Mouse (Mus musculus): Measurements from ENCODE around the gene Ncoa6. TPM values are rescaled to one million over a fixed set of nuclear protein-coding genes. Genes with fewer than 3 reads are reported as not detected.

Ncoa6 gene
- total RNA-seq, 1 experiment, result 10.4 TPM

DNA sequence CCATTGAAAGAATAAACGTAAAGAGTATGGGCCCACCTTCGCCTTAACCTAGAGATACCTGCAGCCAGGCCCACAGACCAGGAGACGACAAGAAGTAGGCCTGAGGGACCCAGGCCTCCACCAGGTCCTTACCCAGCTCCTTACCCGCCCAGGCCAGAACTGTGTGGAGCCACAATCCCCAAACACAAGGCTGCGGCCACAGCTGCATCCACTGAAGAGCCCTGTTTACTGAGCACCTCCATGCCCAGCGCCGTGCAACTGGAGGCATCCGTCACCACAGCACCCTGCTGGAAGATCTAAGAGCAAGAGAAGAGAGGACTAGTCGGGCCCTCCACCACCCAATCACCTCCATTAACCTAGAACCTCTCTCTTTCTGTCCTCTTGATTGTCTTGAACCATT is 32.1 kb upstream of the Ncoa6 start:
- peaks cover 0 to 14% of the 10 kb centered on the region in 2 experiments; a peak in 1 of 4 replicates for H3K4me1 ChIP-seq (ENCODE audit: control insufficient read depth in 2 of 2, insufficient read depth in 2 of 2, low read length in 2 of 2, poor library complexity in 1 of 2)
- no peak for DNase-seq (ENCODE audit: low read depth, low spot score)
- in situ Hi-C loops (cut with MboI; ENCODE audit: low sequenced_read_pairs in 2 of 2, unreplicated experiment in 2 of 2), result loop anchor here in 1 of 2 experiments (10.0 kb wide), 1 partner anchor 269 kb away; the partner anchor contains the start of gene Mmp24
- TF ChIP-seq HCFC1 (IDR thresholded peaks at IDR 0.05; ENCODE audit: borderline replicate concordance, insufficient read depth, low read length), result no peak
- TF ChIP-seq MAFK (IDR thresholded peaks at IDR 0.05; ENCODE audit: insufficient read depth, low read depth, low read length), result no peak
- no peak overlapping the region for H3K9ac ChIP-seq (ENCODE audit: insufficient read depth, low read depth, low read length, poor library complexity, severe bottlenecking)
- H3K27ac ChIP-seq (ENCODE audit: insufficient read depth, low read depth, low read length, poor library complexity, severe bottlenecking), result no peak overlapping the region
- H3K36me3 ChIP-seq (ENCODE audit: control insufficient read depth, insufficient read depth, low read length, poor library complexity, severe bottlenecking), result no peaks in the 10 kb centered on the region
- H3K4me3 ChIP-seq (ENCODE audit: insufficient read depth in 1 of 2, low read depth in 1 of 2, low read length in 2 of 2, poor library complexity in 1 of 2, severe bottlenecking in 1 of 2), result peak overlapping the region in 1 of 2 experiments; percentile 46; a peak in 2 of 4 replicates
- no peaks in the 10 kb centered on the region for H3K9me3 ChIP-seq (ENCODE audit: control insufficient read depth, insufficient read depth, low read depth, low read length)

DNA sequence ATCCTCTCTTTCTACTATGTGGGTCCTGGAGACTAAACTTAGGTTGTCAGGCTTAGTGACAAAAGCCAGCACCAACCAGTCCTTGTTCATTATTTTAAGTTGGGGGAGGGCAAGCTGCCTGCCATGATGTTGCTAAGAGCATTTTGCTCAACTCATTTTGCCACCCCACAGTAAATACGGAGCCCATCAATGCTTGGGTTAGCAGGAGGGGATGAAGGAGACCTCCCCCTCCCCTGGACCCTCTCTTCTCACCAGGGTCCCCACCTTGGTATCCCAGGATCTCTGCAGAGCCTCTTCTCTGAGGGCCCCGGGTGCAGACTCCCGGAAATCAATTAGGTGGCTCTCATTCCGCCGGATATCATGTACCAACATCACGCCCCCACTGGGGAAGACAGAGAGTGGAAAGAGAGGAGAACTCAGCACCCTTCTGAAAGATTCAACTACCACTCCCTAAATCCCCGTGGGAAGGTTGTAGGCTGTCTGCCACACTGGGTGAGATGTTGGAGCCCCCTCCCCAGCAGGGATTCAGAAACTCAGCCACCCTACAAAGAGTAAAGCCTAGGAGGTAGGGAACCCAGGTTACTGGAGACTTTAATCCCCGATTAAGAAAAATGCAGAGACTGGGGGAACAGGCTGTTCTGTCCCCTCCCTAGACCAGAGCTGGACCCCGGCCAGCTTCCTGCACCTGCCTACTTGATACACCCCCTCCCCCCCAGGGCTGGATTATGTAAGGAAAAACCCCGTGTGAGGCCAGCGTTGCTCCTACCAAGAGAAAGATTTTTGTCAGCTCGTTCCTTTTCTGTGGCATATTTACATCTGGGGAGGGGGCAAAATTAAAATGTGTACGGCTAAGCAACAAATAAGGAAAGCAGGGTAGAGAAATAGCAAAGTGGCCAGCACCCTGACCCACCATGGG is 31.0 kb upstream of the Ncoa6 start:
- in situ Hi-C loops (cut with MboI; ENCODE audit: low sequenced_read_pairs in 2 of 2, unreplicated experiment in 2 of 2), result loop anchor here in 1 of 2 experiments (10.0 kb wide), 1 partner anchor 270 kb away; the partner anchor contains the start of gene Mmp24
- Histone ChIP-seq H3K36me3 (ENCODE audit: control insufficient read depth, insufficient read depth, low read length, poor library complexity, severe bottlenecking) (no peaks in the 10 kb centered on the region), H3K9ac (ENCODE audit: insufficient read depth, low read depth, low read length, poor library complexity, severe bottlenecking) (no peak overlapping the region), H3K27ac (ENCODE audit: insufficient read depth, low read depth, low read length, poor library complexity, severe bottlenecking) (no peak overlapping the region), H3K4me1 (ENCODE audit: control insufficient read depth in 2 of 2, insufficient read depth in 2 of 2, low read length in 2 of 2, poor library complexity in 1 of 2) (peaks cover 0 to 13% of the 10 kb centered on the region in 2 experiments; a peak in 1 of 4 replicates), H3K4me3 (ENCODE audit: insufficient read depth in 1 of 2, low read depth in 1 of 2, low read length in 2 of 2, poor library complexity in 1 of 2, severe bottlenecking in 1 of 2) (no peak overlapping the region), H3K9me3 (ENCODE audit: control insufficient read depth, insufficient read depth, low read depth, low read length) (no peaks in the 10 kb centered on the region)
- TF ChIP-seq CHD2 (IDR thresholded peaks at IDR 0.05; ENCODE audit: low read depth, low read length), result no peak
- TF ChIP-seq ZNF384 (IDR thresholded peaks at IDR 0.05; ENCODE audit: low read depth, low read length), result no peak
- TF ChIP-seq HCFC1 (IDR thresholded peaks at IDR 0.05; ENCODE audit: borderline replicate concordance, insufficient read depth, low read length), result no peak
- TF ChIP-seq MAFK (IDR thresholded peaks at IDR 0.05; ENCODE audit: insufficient read depth, low read depth, low read length), result no peak
- no peak for TF ChIP-seq ZC3H11A (IDR thresholded peaks at IDR 0.05; ENCODE audit: borderline replicate concordance, low read depth, low read length)
- no peak for DNase-seq (ENCODE audit: low read depth, low spot score)

DNA sequence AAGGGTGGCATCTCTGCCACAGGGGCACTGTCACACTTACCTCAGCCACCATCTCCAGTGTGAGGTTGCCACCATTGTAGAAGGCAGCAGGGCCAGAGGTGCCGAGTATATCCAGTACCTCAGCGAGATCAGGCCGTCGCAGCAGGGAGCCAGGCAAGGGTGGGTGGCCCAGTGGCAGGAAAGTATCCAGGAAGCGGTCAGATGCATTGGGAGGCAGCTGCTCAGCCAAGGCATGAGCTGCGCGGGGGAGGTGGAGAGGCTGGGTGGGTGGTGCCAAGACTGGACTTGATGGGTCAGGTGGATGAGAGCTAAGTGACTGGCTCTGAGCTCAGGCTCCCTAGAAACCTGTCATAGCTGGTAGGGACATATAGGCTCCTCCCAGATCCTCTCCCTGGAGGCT is 28.9 kb upstream of the Ncoa6 start:
- H3K4me3 ChIP-seq (ENCODE audit: insufficient read depth in 1 of 2, low read depth in 1 of 2, low read length in 2 of 2, poor library complexity in 1 of 2, severe bottlenecking in 1 of 2), result no peak overlapping the region
- in situ Hi-C loops (cut with MboI; ENCODE audit: low sequenced_read_pairs in 2 of 2, unreplicated experiment in 2 of 2), result loop anchor here in 1 of 2 experiments (10.0 kb wide), 1 partner anchor 272 kb away; the partner anchor contains the start of gene Mmp24
- no peak overlapping the region for H3K27ac ChIP-seq (ENCODE audit: insufficient read depth, low read depth, low read length, poor library complexity, severe bottlenecking)
- no peak for DNase-seq (ENCODE audit: low read depth, low spot score)
- no peak for TF ChIP-seq HCFC1 (IDR thresholded peaks at IDR 0.05; ENCODE audit: borderline replicate concordance, insufficient read depth, low read length)
- TF ChIP-seq CHD2 (IDR thresholded peaks at IDR 0.05; ENCODE audit: low read depth, low read length), result no peak
- TF ChIP-seq MAFK (IDR thresholded peaks at IDR 0.05; ENCODE audit: insufficient read depth, low read depth, low read length), result no peak
- no peak for TF ChIP-seq ZNF384 (IDR thresholded peaks at IDR 0.05; ENCODE audit: low read depth, low read length)
- TF ChIP-seq ZC3H11A (IDR thresholded peaks at IDR 0.05; ENCODE audit: borderline replicate concordance, low read depth, low read length), result no peak
- H3K36me3 ChIP-seq (ENCODE audit: control insufficient read depth, insufficient read depth, low read length, poor library complexity, severe bottlenecking), result no peaks in the 10 kb centered on the region
- H3K9ac ChIP-seq (ENCODE audit: insufficient read depth, low read depth, low read length, poor library complexity, severe bottlenecking), result no peak overlapping the region
- H3K4me1 ChIP-seq (ENCODE audit: control insufficient read depth in 2 of 2, insufficient read depth in 2 of 2, low read length in 2 of 2, poor library complexity in 1 of 2), result peaks cover 0 to 9% of the 10 kb centered on the region in 2 experiments; a peak in 1 of 4 replicates
- no peaks in the 10 kb centered on the region for H3K9me3 ChIP-seq (ENCODE audit: control insufficient read depth, insufficient read depth, low read depth, low read length)

DNA sequence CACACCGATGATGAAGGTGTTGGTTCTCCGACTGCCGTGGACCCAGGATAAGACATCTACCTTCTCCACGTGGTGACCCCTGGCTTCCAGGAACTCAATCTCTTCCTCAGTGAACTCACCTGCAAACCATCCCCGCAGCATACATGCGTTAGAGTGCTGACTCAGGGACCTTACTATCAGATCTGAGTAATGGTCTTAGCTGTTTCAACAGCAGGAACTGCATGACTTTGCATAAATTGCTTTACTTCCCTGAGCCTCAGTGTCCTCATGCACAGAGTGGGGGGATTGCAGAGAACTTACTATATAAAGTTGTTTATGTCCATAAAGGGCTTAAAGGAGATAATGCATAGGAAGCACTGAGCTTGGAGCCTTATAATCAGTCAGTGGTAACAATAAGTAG is 17.3 kb upstream of the Ncoa6 start:
- TF ChIP-seq HCFC1 (IDR thresholded peaks at IDR 0.05; ENCODE audit: borderline replicate concordance, insufficient read depth, low read length) (no peak), ZC3H11A (IDR thresholded peaks at IDR 0.05; ENCODE audit: borderline replicate concordance, low read depth, low read length) (no peak), MAFK (IDR thresholded peaks at IDR 0.05; ENCODE audit: insufficient read depth, low read depth, low read length) (no peak), ZNF384 (IDR thresholded peaks at IDR 0.05; ENCODE audit: low read depth, low read length) (no peak), CHD2 (IDR thresholded peaks at IDR 0.05; ENCODE audit: low read depth, low read length) (no peak)
- H3K9me3 ChIP-seq (ENCODE audit: control insufficient read depth, insufficient read depth, low read depth, low read length), result no peaks in the 10 kb centered on the region
- H3K27ac ChIP-seq (ENCODE audit: insufficient read depth, low read depth, low read length, poor library complexity, severe bottlenecking), result no peak overlapping the region
- in situ Hi-C loops (cut with MboI; ENCODE audit: low sequenced_read_pairs in 2 of 2, unreplicated experiment in 2 of 2), result no loop called here
- no peak for DNase-seq (ENCODE audit: low read depth, low spot score)
- no peaks in the 10 kb centered on the region for H3K36me3 ChIP-seq (ENCODE audit: control insufficient read depth, insufficient read depth, low read length, poor library complexity, severe bottlenecking)
- H3K4me3 ChIP-seq (ENCODE audit: insufficient read depth in 1 of 2, low read depth in 1 of 2, low read length in 2 of 2, poor library complexity in 1 of 2, severe bottlenecking in 1 of 2), result no peak overlapping the region
- H3K9ac ChIP-seq (ENCODE audit: insufficient read depth, low read depth, low read length, poor library complexity, severe bottlenecking), result no peak overlapping the region
- no peaks in the 10 kb centered on the region for H3K4me1 ChIP-seq (ENCODE audit: control insufficient read depth in 2 of 2, insufficient read depth in 2 of 2, low read length in 2 of 2, poor library complexity in 1 of 2)
